Mouse (Mus musculus) erythroblast, embryonic 14.5 days (primary cell): ENCODE measurements around the gene BC034090. TPM values are rescaled to one million over a fixed set of nuclear protein-coding genes. Genes with fewer than 3 reads are reported as not detected.

ENCODE experiments used
- H3K27me3 ChIP-seq: 2 replicates; pipeline ENCODE4 v1.6.1; 2012; ENCODE audit warnings: inconsistent platforms; ENCODE audit not compliant: control insufficient read depth
- H3K36me3 ChIP-seq: 2 replicates; pipeline ENCODE4 v1.6.1; 2012; ENCODE audit warnings: mild to moderate bottlenecking, inconsistent platforms; ENCODE audit not compliant: control insufficient read depth
- H3K4me1 ChIP-seq: 2 replicates; pipeline ENCODE4 v1.6.1; 2012; ENCODE audit warnings: inconsistent platforms; ENCODE audit not compliant: control insufficient read depth
- H3K4me3 ChIP-seq: replicated peaks from 2 replicates; pipeline ENCODE3; 2012; ENCODE audit warnings: moderate library complexity, mild to moderate bottlenecking, inconsistent platforms
- H3K9me3 ChIP-seq: 2 replicates; pipeline ENCODE4 v1.6.1; 2012; ENCODE audit warnings: low read length, inconsistent platforms, mixed read lengths; ENCODE audit not compliant: control insufficient read depth
- GATA1 ChIP-seq: IDR thresholded peaks from 2 replicates; pipeline ENCODE4 v1.6.1; 2012; ENCODE audit warnings: low read length, inconsistent platforms, mixed read lengths
- TAL1 ChIP-seq: IDR thresholded peaks from 3 replicates; pipeline ENCODE4 v1.6.1; 2012; ENCODE audit warnings: low read length, inconsistent platforms, mixed read lengths
- polyA plus RNA-seq: library from polyadenylated mRNA; stranded (reverse); fragments of >175 nt; gene quantifications from 2 replicates; pipeline ENCODE4 v1.2.3, GENCODE M21; 2012

Gene BC034090
- polyA plus RNA-seq, 1 experiment = not detected

GRCm38 (mm10) chr1:155212936-155213774, 31.1 kb downstream of the BC034090 start:
- TF ChIP-seq GATA1 (no peak), TAL1 (no peak)
- Histone ChIP-seq H3K4me3 (no peak overlapping the region), H3K4me1 (peaks cover 3% of the 10 kb centered on the region; the same call in 1 of the 2 replicates), H3K27me3 (no peaks in the 10 kb centered on the region), H3K9me3 (no peaks in the 10 kb centered on the region), H3K36me3 (no peaks in the 10 kb centered on the region)

- Histone ChIP-seq H3K4me3 (no peak overlapping the region), H3K4me1 (peaks cover 3% of the 10 kb centered on the region; the same call in 1 of the 2 replicates), H3K27me3 (no peaks in the 10 kb centered on the region), H3K36me3 (no peaks in the 10 kb centered on the region; the same call in 1 of the 2 replicates), H3K9me3 (no peaks in the 10 kb centered on the region)
- TF ChIP-seq GATA1 = no peak
- TF ChIP-seq TAL1 = no peak
Observed at GRCm38 (mm10) chr1:155212493-155212892, 31.8 kb downstream of the BC034090 start.

GRCm38 (mm10) chr1:155212081-155212480, 32.2 kb downstream of the BC034090 start:
- Histone ChIP-seq H3K9me3 (no peaks in the 10 kb centered on the region), H3K36me3 (peaks cover 2% of the 10 kb centered on the region), H3K4me1 (peaks cover 3% of the 10 kb centered on the region; the same call in 1 of the 2 replicates), H3K27me3 (no peaks in the 10 kb centered on the region), H3K4me3 (no peak overlapping the region)
- TF ChIP-seq GATA1 = no peak
- TF ChIP-seq TAL1 = no peak

GRCm38 (mm10) chr1:155211017-155211416, 33.2 kb downstream of the BC034090 start:
- H3K9me3 ChIP-seq = no peaks in the 10 kb centered on the region
- TF ChIP-seq GATA1 = no peak
- H3K27me3 ChIP-seq = no peaks in the 10 kb centered on the region
- peaks cover 3% of the 10 kb centered on the region; the same call in 1 of the 2 replicates for H3K4me1 ChIP-seq
- H3K36me3 ChIP-seq = peaks cover 2% of the 10 kb centered on the region
- no peak overlapping the region for H3K4me3 ChIP-seq

- Histone ChIP-seq H3K4me1 (peaks cover 3% of the 10 kb centered on the region; the same call in 1 of the 2 replicates), H3K4me3 (no peak overlapping the region), H3K9me3 (no peaks in the 10 kb centered on the region), H3K36me3 (peaks cover 2% of the 10 kb centered on the region), H3K27me3 (no peaks in the 10 kb centered on the region)
- TF ChIP-seq TAL1 (no peak), GATA1 (no peak)
Observed at GRCm38 (mm10) chr1:155210011-155210763, 34.1 kb downstream of the BC034090 start.

GRCm38 (mm10) chr1:155207859-155208258, 36.4 kb downstream of the BC034090 start:
- Histone ChIP-seq H3K9me3 (no peaks in the 10 kb centered on the region), H3K36me3 (peaks cover 10% of the 10 kb centered on the region), H3K4me1 (no peaks in the 10 kb centered on the region), H3K27me3 (no peaks in the 10 kb centered on the region), H3K4me3 (no peak overlapping the region)
- no peak for TF ChIP-seq TAL1
- TF ChIP-seq GATA1 = no peak

- no peak for TF ChIP-seq GATA1
- no peak for TF ChIP-seq TAL1
- Histone ChIP-seq H3K9me3 (no peaks in the 10 kb centered on the region), H3K4me3 (no peak overlapping the region), H3K36me3 (peaks cover 21% of the 10 kb centered on the region), H3K4me1 (peaks cover 7% of the 10 kb centered on the region), H3K27me3 (no peaks in the 10 kb centered on the region)
Observed at GRCm38 (mm10) chr1:155205822-155206660, 38.2 kb downstream of the BC034090 start.

- no peaks in the 10 kb centered on the region for H3K27me3 ChIP-seq
- no peak overlapping the region for H3K4me3 ChIP-seq
- TF ChIP-seq GATA1 (no peak), TAL1 (no peak)
- H3K9me3 ChIP-seq = no peaks in the 10 kb centered on the region
- peaks cover 21% of the 10 kb centered on the region for H3K36me3 ChIP-seq
- H3K4me1 ChIP-seq = peaks cover 9% of the 10 kb centered on the region
Observed at GRCm38 (mm10) chr1:155205311-155205710, 38.9 kb downstream of the BC034090 start.
